8 mouse cellular contexts compared by ENCODE assay signal in genomic region chr14:26994211-26994741, GRCm38 (mm10). TPM values are rescaled to one million over a fixed set of nuclear protein-coding genes. Genes with fewer than 3 reads are reported as not detected.
DNase-seq lines count a peak whose midpoint lies in the region; ATAC-seq and TF ChIP-seq lines count a peak whose summit lies in the region.

TSS of gene Hesx1 (plus strand) at chr14:26994416.

- intact Hi-C loops in gastrocnemius, postnatal 14 days (cut with DNase I; ENCODE audit: low total_unique reads): no loop called here

- H3K9me3 ChIP-seq in liver, embryonic 16.5 days (replicated peaks; ENCODE audit: control insufficient read depth, low read length): no peaks in the 10 kb centered on the region

- H3K9ac ChIP-seq in liver, embryonic 16.5 days (ENCODE audit: low read depth, low read length): no peak within 1 kb of the TSS

- peak; percentile 57 for ATAC-seq in frontal cortex, adult (ENCODE audit: low TSS enrichment)
- peak; percentile 90 for ATAC-seq in inflammation-experienced regulatory T-cells, adult 6 months
- peak; percentile 32; the same call in 1 of the 2 replicates for ATAC-seq in liver, embryonic 16.5 days (ENCODE audit: low read depth)

- peak within 1 kb of the TSS; percentile 48 for H3K4me2 ChIP-seq in liver, embryonic 16.5 days (ENCODE audit: low read depth, low read length)

- WGBS in bone marrow, adult 2 months: under 1% methylated on average over 16 of the region's 16 CpGs
- 2% methylated on average over 16 of the region's 16 CpGs for WGBS in liver, embryonic 16.5 days (ENCODE audit: insufficient replicate concordance)

- H3K4me1 ChIP-seq in bone marrow, adult 2 months (ENCODE audit: control insufficient read depth, insufficient read depth, low read length): no peaks in the 10 kb centered on the region; the same call in 1 of the 2 replicates
- peaks cover 5% of the 10 kb centered on the region for H3K4me1 ChIP-seq in liver, embryonic 16.5 days (ENCODE audit: control insufficient read depth, low read depth, low read length)

- H3K27me3 ChIP-seq in liver, embryonic 16.5 days (ENCODE audit: control insufficient read depth, insufficient read depth, low read depth, low read length): no peaks in the 10 kb centered on the region

- peak within 1 kb of the TSS; percentile 35 for H3K4me3 ChIP-seq in bone marrow, adult 2 months (replicated peaks; ENCODE audit: control insufficient read depth, low read depth, low read length)
- H3K4me3 ChIP-seq in liver, embryonic 16.5 days (ENCODE audit: low read depth, low read length): peak within 1 kb of the TSS; percentile 29

- no peak within 1 kb of the TSS for H3K27ac ChIP-seq in bone marrow, adult 2 months (ENCODE audit: control insufficient read depth, insufficient read depth, low read depth, low read length, poor library complexity)
- no peak within 1 kb of the TSS for H3K27ac ChIP-seq in liver, embryonic 16.5 days (ENCODE audit: low read length)

- peak; percentile 14; the same call in 1 of the 2 replicates for TF ChIP-seq CTCF in bone marrow, adult 2 months (IDR thresholded peaks at IDR 0.05; ENCODE audit: control insufficient read depth, insufficient read depth, low read length)

- no peak for DNase-seq in frontal cortex, postnatal 14 days (ENCODE audit: low spot score in 2 of 2)
- DNase-seq in gastrocnemius, postnatal 14 days: peak; percentile 45
- DNase-seq in neural tube, embryonic 10.5 days (ENCODE audit: extremely low spot score, low spot score): peak; percentile 74
- peak; percentile 77 for DNase-seq in thymus, postnatal 36 days

- TF ChIP-seq POLR2A in bone marrow, adult 2 months (IDR thresholded peaks at IDR 0.05; ENCODE audit: borderline replicate concordance, control insufficient read depth, low read depth, low read length): no peak

- H3K36me3 ChIP-seq in liver, embryonic 16.5 days (ENCODE audit: control insufficient read depth, insufficient read depth): no peaks in the 10 kb centered on the region

RNA-seq across cellular contexts. Expression of gene Hesx1, which starts in this region (rescaled TPM):
- not detected in 2 replicates for polyA plus RNA-seq in bone marrow, adult 2 months (2011; ENCODE audit: insufficient read depth, insufficient read length, low replicate concordance, missing spikeins)
- not detected for total RNA-seq in gastrocnemius, postnatal 14 days (2021)
- 1 to 10 TPM in 2 of 3 experiments, not detected in 1; 1.6 to 2.8 TPM for polyA plus RNA-seq in inflammation-experienced regulatory T-cells, adult 6 months (2017; shearing (Covaris generic))
- polyA plus RNA-seq in liver, embryonic 16.5 days (2015; fragmentation: Nextera tagmentation; extraction: Ambion mirVana): 5.0 and 5.1 TPM in 2 replicates

Comparison
In these comparisons a context has a peak if more than half of its experiments do, and no peak if none do; other contexts are left out.
1. Peak in DNase-seq in gastrocnemius, postnatal 14 days; RNA of the gene not detected or under 1 TPM.
2. ATAC-seq: peak in every context shown above with its lines; median percentile 90 in inflammation-experienced regulatory T-cells, adult 6 months; 57 in frontal cortex, adult; 32 in liver, embryonic 16.5 days.
3. DNase-seq: peak in neural tube, embryonic 10.5 days (single experiment) and thymus, postnatal 36 days (2 of 2); none in frontal cortex, postnatal 14 days (0 of 2).